10 mouse cellular contexts compared by ENCODE assay signal in genomic region chr8:118518030-118518741, GRCm38 (mm10).
DNase-seq lines count a peak whose midpoint lies in the region; ATAC-seq and TF ChIP-seq lines count a peak whose summit lies in the region.
"Had no signal": no experiment of that assay in that cellular context is flagged by ENCODE, and none has a peak within 500 bp of the region (broad histone marks: within the 10 kb centered on the region; RNA-seq: fewer than 3 reads in every experiment).

No protein-coding gene starts in this region.

- H3K4me3 ChIP-seq in gastrocnemius, adult 2 months, result peak overlapping the region; percentile 35; the same call in 1 of the 2 replicates
- no peak overlapping the region for H3K4me3 ChIP-seq in hindbrain, embryonic 10.5 days
- H3K4me3 ChIP-seq: embryonic facial prominence, embryonic 12.5 days had no signal

- H3K27ac ChIP-seq in gastrocnemius, adult 2 months, result peak overlapping the region; percentile 55
- H3K27ac ChIP-seq in hindbrain, embryonic 10.5 days, result no peak overlapping the region
- H3K27ac ChIP-seq: embryonic facial prominence, embryonic 12.5 days had no signal

- H3K9me3 ChIP-seq in hindbrain, embryonic 10.5 days, result no peaks in the 10 kb centered on the region
- H3K9me3 ChIP-seq: embryonic facial prominence, embryonic 12.5 days had no signal

- TF ChIP-seq CTCF in gastrocnemius, adult 2 months (IDR thresholded peaks at IDR 0.05), result peak; percentile 50

- DNase-seq in frontal cortex, postnatal 25 days (ENCODE audit: low spot score in 2 of 2), result no peak
- DNase-seq in brain, adult 2 months (ENCODE audit: low read depth, low spot score), result peak; percentile 67
- peak; percentile 86 for DNase-seq in gastrocnemius, adult 2 months
- peak; percentile 30 to 31 for DNase-seq in layer of hippocampus, adult 8-10 months (ENCODE audit: low spot score in 2 of 2)
- peak; percentile 22 for DNase-seq in right cerebral cortex, postnatal 4 days
- DNase-seq in hindbrain, embryonic 10.5 days (ENCODE audit: low spot score), result no peak

- H3K4me1 ChIP-seq in hindbrain, embryonic 10.5 days (replicated peaks), result no peaks in the 10 kb centered on the region

- ATAC-seq in frontal cortex, adult (ENCODE audit: low TSS enrichment), result peak; percentile 93
- no peak for ATAC-seq in granulocyte monocyte progenitor cell, adult 5-6 weeks (replicated peaks; ENCODE audit: poor library complexity, severe bottlenecking)

- WGBS in hindbrain, embryonic 10.5 days, result 77% methylated on average over 13 of the region's 13 CpGs

- H3K27me3 ChIP-seq in hindbrain, embryonic 10.5 days (ENCODE audit: insufficient read depth, poor library complexity, severe bottlenecking), result no peaks in the 10 kb centered on the region
- H3K27me3 ChIP-seq: CH12.LX; embryonic facial prominence, embryonic 12.5 days had no signal

- H3K36me3 ChIP-seq in hindbrain, embryonic 10.5 days, result no peaks in the 10 kb centered on the region
- H3K36me3 ChIP-seq: embryonic facial prominence, embryonic 12.5 days had no signal

- intact Hi-C loops in gastrocnemius, adult 2 months (cut with DNase I), result loop anchor here (10.0 kb wide), 2 partner anchors 233 to 337 kb away; partner anchors contain the start of gene Cdh13

Comparison
In these comparisons a context has a peak if more than half of its experiments do, and no peak if none do; other contexts are left out.
1. DNase-seq: peak in brain, adult 2 months (single experiment), gastrocnemius, adult 2 months (single experiment), layer of hippocampus, adult 8-10 months (2 of 2) and right cerebral cortex, postnatal 4 days (single experiment); none in frontal cortex, postnatal 25 days (0 of 2) and hindbrain, embryonic 10.5 days (single experiment).